Mouse (Mus musculus): Measurements from ENCODE around the gene Nin.
"Not testable (repeated sequence)": the region's sequence is repeated elsewhere in the genome, so short reads cannot be mapped to it uniquely, and the experiment has no call there.

The Nin gene

GRCm38 (mm10) chr12:70113351-70113750 is at the start of gene Nin:
Nin (minus strand) TSS chr12:70113717.
- DNase-seq: no peak

- DNase-seq: no peak
Measured at GRCm38 (mm10) chr12:70161057-70161456, 47.5 kb upstream of the Nin start.

- DNase-seq: no peak
Measured at GRCm38 (mm10) chr12:70157292-70158066, 44.0 kb upstream of the Nin start.

GRCm38 (mm10) chr12:70156222-70156621 is 42.7 kb upstream of the Nin start:
- DNase-seq: no peak

- no peak for DNase-seq
Measured at GRCm38 (mm10) chr12:70153842-70154241, 40.3 kb upstream of the Nin start, which contains the start of gene Abhd12b. Abhd12b (plus strand) TSS chr12:70154142.

- peak; percentile 27 to 50 for DNase-seq
Measured at GRCm38 (mm10) chr12:70148631-70149265, 35.2 kb upstream of the Nin start.

GRCm38 (mm10) chr12:70147986-70148630 is 34.6 kb upstream of the Nin start:
- no peak for DNase-seq

GRCm38 (mm10) chr12:70145586-70145985 is 32.1 kb upstream of the Nin start:
- DNase-seq: no peak

- peak in 1 of 2 experiments; percentile 39 for DNase-seq
Measured at GRCm38 (mm10) chr12:70144637-70145448, 31.3 kb upstream of the Nin start.

- not testable (repeated sequence) for DNase-seq
Measured at GRCm38 (mm10) chr12:70144106-70144587, 30.6 kb upstream of the Nin start.

- DNase-seq: no peak
Measured at GRCm38 (mm10) chr12:70140993-70141576, 27.6 kb upstream of the Nin start.

GRCm38 (mm10) chr12:70140542-70140941 is 27.0 kb upstream of the Nin start:
- no peak for DNase-seq

GRCm38 (mm10) chr12:70139871-70140270 is 26.4 kb upstream of the Nin start:
- no peak for DNase-seq

GRCm38 (mm10) chr12:70137626-70138025 is 24.1 kb upstream of the Nin start:
- no peak for DNase-seq

- DNase-seq: no peak
Measured at GRCm38 (mm10) chr12:70137095-70137494, 23.6 kb upstream of the Nin start.

GRCm38 (mm10) chr12:70136185-70136756 is 22.8 kb upstream of the Nin start:
- DNase-seq: peak in 1 of 2 experiments; percentile 63

GRCm38 (mm10) chr12:70134627-70135235 is 21.2 kb upstream of the Nin start:
- DNase-seq: no peak

GRCm38 (mm10) chr12:70131042-70131675 is 17.6 kb upstream of the Nin start:
- no peak for DNase-seq

GRCm38 (mm10) chr12:70129105-70129504 is 15.6 kb upstream of the Nin start:
- DNase-seq: no peak

- DNase-seq: no peak
Measured at GRCm38 (mm10) chr12:70126626-70127025, 13.1 kb upstream of the Nin start.

GRCm38 (mm10) chr12:70119552-70119951 is 6.0 kb upstream of the Nin start:
- DNase-seq: no peak

Data from thymus, adult 18-20 months (tissue).